Mouse (Mus musculus) intestine, postnatal 0 days (tissue): ENCODE results near the gene Slc17a7. TPM values are rescaled to one million over a fixed set of nuclear protein-coding genes. Genes with fewer than 3 reads are reported as not detected.

Experiments used
- ATAC-seq: fragments of 200-750 bp; cut with Nextera tagmentation; 2 replicates; pipeline ENCODE4 v1.8.0; 2017; ENCODE audit warnings: mild to moderate bottlenecking, moderate TSS enrichment, moderate library complexity
- H3K27ac ChIP-seq: fragments of 300-500 bp; sonication (generic); 2 replicates; pipeline ENCODE4 v1.5.1; 2014; ENCODE audit warnings: mild to moderate bottlenecking, low read depth, low read length, moderate library complexity
- H3K27me3 ChIP-seq: fragments of 300-500 bp; sonication (generic); replicated peaks from 2 replicates; pipeline ENCODE4 v1.6.1; 2014; ENCODE audit warnings: low read length, mixed read lengths; ENCODE audit not compliant: control insufficient read depth, insufficient read depth
- H3K36me3 ChIP-seq: fragments of 300-500 bp; sonication (generic); 2 replicates; pipeline ENCODE4 v1.6.1; 2014; ENCODE audit warnings: mild to moderate bottlenecking, moderate library complexity; ENCODE audit not compliant: control insufficient read depth, insufficient read depth
- H3K4me1 ChIP-seq: fragments of 300-500 bp; sonication (generic); replicated peaks from 2 replicates; pipeline ENCODE4 v1.6.1; 2014; ENCODE audit warnings: antibody characterized with exemption, low read length, mixed read lengths; ENCODE audit not compliant: control insufficient read depth, insufficient read depth
- H3K4me2 ChIP-seq: fragments of 300-500 bp; sonication (generic); replicated peaks from 2 replicates; pipeline ENCODE4 v1.6.1; 2014; ENCODE audit warnings: low read depth, mild to moderate bottlenecking, moderate library complexity
- H3K4me3 ChIP-seq: fragments of 300-500 bp; sonication (generic); 2 replicates; pipeline ENCODE4 v1.5.1; 2014; ENCODE audit warnings: low read depth, low read length
- H3K9ac ChIP-seq: fragments of 300-500 bp; sonication (generic); 2 replicates; pipeline ENCODE4 v1.6.1; 2014; ENCODE audit warnings: mild to moderate bottlenecking, low read depth, low read length
- H3K9me3 ChIP-seq: fragments of 300-500 bp; sonication (generic); 2 replicates; pipeline ENCODE4 v1.6.1; 2016; ENCODE audit warnings: mixed run types; ENCODE audit not compliant: control insufficient read depth
- CTCF ChIP-seq: sonication (generic); IDR thresholded peaks from 2 replicates; pipeline ENCODE4 v1.5.1; 2016; ENCODE audit warnings: low read depth, mild to moderate bottlenecking, control low read depth, antibody characterized with exemption, moderate library complexity
- WGBS: fragments of 180-500 bp; shearing (Covaris S2); extraction: QIAGEN DNeasy Blood & Tissue Kit; methylation state at CpG from one replicate; pipeline ENCODE4 v1.1.7; 2014; 5-methylcytosine and 5-hydroxymethylcytosine counted together
- polyA plus RNA-seq: library from polyadenylated mRNA; unstranded; fragments of >200 nt; fragmentation: Nextera tagmentation; extraction: Ambion mirVana; gene quantifications from 2 replicates; pipeline ENCODE4 v1.2.1, GENCODE M21; 2015

Slc17a7 gene
- not detected in 2 replicates for polyA plus RNA-seq

- Histone ChIP-seq H3K4me3 (peak within 1 kb of the TSS; percentile 47), H3K27ac (no peak within 1 kb of the TSS), H3K9me3 (no peaks in the 10 kb centered on the region; the same call in 1 of the 2 replicates), H3K27me3 (peaks cover 63% of the 10 kb centered on the region), H3K4me1 (peaks cover 5% of the 10 kb centered on the region; the same call in 1 of the 2 replicates), H3K9ac (peak within 1 kb of the TSS; percentile 50; the same call in 1 of the 2 replicates), H3K36me3 (peaks cover 15% of the 10 kb centered on the region), H3K4me2 (peak within 1 kb of the TSS; percentile 78)
- WGBS, result 3% methylated on average over 41 of the region's 41 CpGs
- ATAC-seq, result 0 out of 2 replicates have a peak, but pooled peaks have one; percentile 19
- no peak for TF ChIP-seq CTCF
Observed at GRCm38 (mm10) chr7:45163735-45164490, at the start of gene Slc17a7. Gene Slc17a7 (plus strand): TSS chr7:45163949.

GRCm38 (mm10) chr7:45117566-45117965 lies 46.2 kb upstream of the Slc17a7 start:
- Histone ChIP-seq H3K4me1 (peaks cover 3% of the 10 kb centered on the region; the same call in 1 of the 2 replicates), H3K4me2 (0 out of 2 replicates have a peak overlapping the region, but pooled peaks have one; percentile 4), H3K9me3 (no peaks in the 10 kb centered on the region), H3K4me3 (no peak overlapping the region), H3K9ac (no peak overlapping the region), H3K27me3 (no peaks in the 10 kb centered on the region), H3K27ac (peak overlapping the region; percentile 36; the same call in 1 of the 2 replicates), H3K36me3 (peaks cover 38% of the 10 kb centered on the region)
- TF ChIP-seq CTCF, result no peak
- ATAC-seq, result no peak
- 78% methylated on average over 8 of the region's 8 CpGs for WGBS

- Histone ChIP-seq H3K4me2 (no peak overlapping the region), H3K4me1 (peaks cover 3% of the 10 kb centered on the region; the same call in 1 of the 2 replicates), H3K36me3 (peaks cover 44% of the 10 kb centered on the region), H3K9ac (no peak overlapping the region), H3K4me3 (no peak overlapping the region), H3K9me3 (no peaks in the 10 kb centered on the region), H3K27ac (no peak overlapping the region), H3K27me3 (no peaks in the 10 kb centered on the region)
- no peak for ATAC-seq
- no peak for TF ChIP-seq CTCF
- 75% methylated on average over 5 of the region's 6 CpGs for WGBS
Observed at GRCm38 (mm10) chr7:45118336-45118735, 45.4 kb upstream of the Slc17a7 start.

GRCm38 (mm10) chr7:45119780-45120709 lies 43.7 kb upstream of the Slc17a7 start:
- no peak for TF ChIP-seq CTCF
- Histone ChIP-seq H3K4me3 (no peak overlapping the region), H3K27ac (peak overlapping the region; percentile 21), H3K27me3 (no peaks in the 10 kb centered on the region), H3K9ac (0 out of 2 replicates have a peak overlapping the region, but pooled peaks have one; percentile 4), H3K36me3 (peaks cover 44% of the 10 kb centered on the region), H3K4me1 (peaks cover 3% of the 10 kb centered on the region; the same call in 1 of the 2 replicates), H3K4me2 (no peak overlapping the region), H3K9me3 (no peaks in the 10 kb centered on the region)
- WGBS, result 57% methylated on average over 5 of the region's 5 CpGs
- ATAC-seq, result no peak

GRCm38 (mm10) chr7:45121404-45121803 lies 42.3 kb upstream of the Slc17a7 start:
- peak overlapping the region; percentile 37; the same call in 1 of the 2 replicates for H3K4me2 ChIP-seq
- H3K27me3 ChIP-seq, result no peaks in the 10 kb centered on the region
- 29% methylated on average over 8 of the region's 8 CpGs for WGBS
- no peak for ATAC-seq
- no peaks in the 10 kb centered on the region for H3K9me3 ChIP-seq
- peak overlapping the region; percentile 50 for H3K27ac ChIP-seq
- H3K4me3 ChIP-seq, result no peak overlapping the region
- peaks cover 58% of the 10 kb centered on the region for H3K36me3 ChIP-seq
- H3K4me1 ChIP-seq, result peaks cover 5% of the 10 kb centered on the region; the same call in 1 of the 2 replicates
- TF ChIP-seq CTCF, result no peak
- H3K9ac ChIP-seq, result no peak overlapping the region

- Histone ChIP-seq H3K36me3 (peaks cover 63% of the 10 kb centered on the region), H3K4me3 (no peak overlapping the region), H3K9me3 (no peaks in the 10 kb centered on the region), H3K27ac (no peak overlapping the region), H3K9ac (0 out of 2 replicates have a peak overlapping the region, but pooled peaks have one; percentile 31), H3K4me1 (peaks cover 5% of the 10 kb centered on the region; the same call in 1 of the 2 replicates), H3K4me2 (peak overlapping the region; percentile 37), H3K27me3 (no peaks in the 10 kb centered on the region)
- no peak for TF ChIP-seq CTCF
- no peak for ATAC-seq
Observed at GRCm38 (mm10) chr7:45121966-45122365, 41.8 kb upstream of the Slc17a7 start.
